28 mouse cellular contexts compared by ENCODE assay signal in the genomic region with DNA sequence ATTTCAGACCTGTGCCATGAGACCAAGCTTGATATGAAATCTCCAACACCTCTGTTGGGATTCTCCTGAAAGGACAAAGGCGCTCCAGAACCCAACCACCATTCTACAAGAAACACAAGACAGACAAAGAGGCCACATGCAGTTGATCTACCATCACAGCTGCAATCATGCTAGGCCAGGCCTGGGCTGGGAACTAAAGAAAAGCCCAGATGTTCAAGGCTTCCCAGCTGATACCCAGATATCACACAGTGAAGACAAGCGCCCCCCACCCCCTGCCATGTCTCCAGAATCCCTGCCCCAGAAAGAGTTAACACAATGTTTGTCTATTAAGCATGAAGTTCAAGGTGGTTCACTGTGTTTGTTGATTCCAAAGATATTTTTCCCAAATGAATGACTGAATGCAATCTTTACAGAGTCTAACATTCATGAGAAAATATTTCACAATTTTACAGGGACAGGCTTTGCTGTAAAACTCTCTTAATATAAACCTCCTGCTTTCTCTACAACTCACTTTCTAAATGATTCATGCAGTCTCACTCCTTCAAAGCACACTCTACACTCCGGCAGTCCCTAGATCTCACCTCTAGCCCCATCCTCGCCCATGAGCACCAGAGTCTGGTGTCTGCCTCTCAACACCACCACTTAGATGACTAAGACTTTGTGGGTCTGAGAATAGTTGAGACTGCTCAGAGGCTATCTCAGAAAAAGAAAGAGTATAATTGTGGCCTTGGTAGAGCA. TPM values are rescaled to one million over a fixed set of nuclear protein-coding genes. Genes with fewer than 3 reads are reported as not detected.
A peak's percentile ranks its signal among the peaks of the same experiment; 100 is the strongest.
DNase-seq lines count a peak whose midpoint lies in the region; ATAC-seq and TF ChIP-seq lines count a peak whose summit lies in the region.
"Had no signal": no experiment of that assay in that cellular context is flagged by ENCODE, and none has a peak within 500 bp of the region (broad histone marks: within the 10 kb centered on the region; RNA-seq: fewer than 3 reads in every experiment).

No protein-coding gene starts in this region.

- peaks cover 0 to 5% of the 10 kb centered on the region in 2 experiments; a peak in 3 of 4 replicates for H3K4me1 ChIP-seq in MEL (ENCODE audit: control insufficient read depth in 1 of 2, insufficient read depth in 2 of 2, low read length in 2 of 2)
- H3K4me1 ChIP-seq in liver, embryonic 14.5 days (replicated peaks; ENCODE audit: control insufficient read depth in 2 of 2, insufficient read depth in 2 of 2, low read length in 1 of 2) = peaks cover 30 to 47% of the 10 kb centered on the region in 2 experiments
- no peaks in the 10 kb centered on the region for H3K4me1 ChIP-seq in forebrain, embryonic 15.5 days
- H3K4me1 ChIP-seq: embryonic facial prominence, embryonic 10.5 days; embryonic facial prominence, embryonic 15.5 days; forebrain, embryonic 13.5 days; hindbrain, embryonic 10.5 days; intestine, embryonic 15.5 days; limb, embryonic 10.5 days; midbrain, embryonic 13.5 days; neural tube, embryonic 13.5 days had no signal

- no peak overlapping the region for H3K4me3 ChIP-seq in MEL (ENCODE audit: control insufficient read depth in 1 of 2, insufficient read depth in 1 of 2, low read depth in 2 of 2, low read length in 2 of 2)
- H3K4me3 ChIP-seq in liver, embryonic 14.5 days (ENCODE audit: insufficient read depth in 1 of 2, low read depth in 2 of 2, low read length in 2 of 2) = no peak overlapping the region
- H3K4me3 ChIP-seq in forebrain, embryonic 15.5 days = no peak overlapping the region
- H3K4me3 ChIP-seq: embryonic facial prominence, embryonic 10.5 days; embryonic facial prominence, embryonic 15.5 days; forebrain, embryonic 13.5 days; heart, adult 2 months; heart, embryonic 13.5 days; hindbrain, embryonic 10.5 days; intestine, embryonic 15.5 days; limb, embryonic 10.5 days; limb, embryonic 15.5 days; midbrain, embryonic 13.5 days; neural tube, embryonic 13.5 days had no signal

- no peak overlapping the region for H3K27ac ChIP-seq in MEL (ENCODE audit: control insufficient read depth, low read depth, low read length)
- H3K27ac ChIP-seq in liver, embryonic 14.5 days = peak overlapping the region; percentile 16
- no peak overlapping the region for H3K27ac ChIP-seq in forebrain, embryonic 15.5 days (replicated peaks)
- H3K27ac ChIP-seq: embryonic facial prominence, embryonic 10.5 days; embryonic facial prominence, embryonic 15.5 days; forebrain, embryonic 13.5 days; heart, adult 2 months; heart, embryonic 13.5 days; hindbrain, embryonic 10.5 days; intestine, embryonic 15.5 days; limb, embryonic 10.5 days; limb, embryonic 15.5 days; midbrain, embryonic 13.5 days; neural tube, embryonic 13.5 days had no signal

- peak; percentile 78 for ATAC-seq in liver, embryonic 14.5 days (ENCODE audit: insufficient read depth)
- no peak for ATAC-seq in forebrain, embryonic 15.5 days (replicated peaks)
- ATAC-seq: forebrain, embryonic 13.5 days; hindbrain, embryonic 16.5 days; intestine, embryonic 15.5 days; midbrain, embryonic 13.5 days had no signal

- TF ChIP-seq EP300 in MEL (IDR thresholded peaks at IDR 0.05; ENCODE audit: low read depth in 1 of 2, low read length in 2 of 2) = no peak
- peak; percentile 64 for TF ChIP-seq EP300 in liver, embryonic 14.5 days (IDR thresholded peaks at IDR 0.05; ENCODE audit: low read depth)

- no peaks in the 10 kb centered on the region for H3K9me3 ChIP-seq in MEL (replicated peaks; ENCODE audit: insufficient read depth, low read length)
- H3K9me3 ChIP-seq in liver, embryonic 14.5 days (ENCODE audit: control insufficient read depth, low read length) = no peaks in the 10 kb centered on the region
- no peaks in the 10 kb centered on the region for H3K9me3 ChIP-seq in forebrain, embryonic 15.5 days
- H3K9me3 ChIP-seq: embryonic facial prominence, embryonic 10.5 days; embryonic facial prominence, embryonic 15.5 days; forebrain, embryonic 13.5 days; heart, embryonic 13.5 days; hindbrain, embryonic 10.5 days; intestine, embryonic 15.5 days; limb, embryonic 10.5 days; limb, embryonic 15.5 days; midbrain, embryonic 13.5 days; neural tube, embryonic 13.5 days had no signal

- H3K9ac ChIP-seq in MEL (ENCODE audit: control insufficient read depth, low read depth, low read length, poor library complexity, severe bottlenecking) = no peak overlapping the region
- no peak overlapping the region; the same call in 1 of the 2 replicates for H3K9ac ChIP-seq in liver, embryonic 14.5 days (replicated peaks)
- no peak overlapping the region for H3K9ac ChIP-seq in forebrain, embryonic 15.5 days (replicated peaks)
- H3K9ac ChIP-seq: embryonic facial prominence, embryonic 15.5 days; forebrain, embryonic 13.5 days; heart, embryonic 13.5 days; intestine, embryonic 15.5 days; limb, embryonic 15.5 days; midbrain, embryonic 13.5 days; neural tube, embryonic 13.5 days had no signal

- TF ChIP-seq CTCF in MEL (IDR thresholded peaks at IDR 0.05 in 2 of 3, conservative IDR thresholded peaks at IDR 0.05 in 1 of 3; ENCODE audit: control insufficient read depth in 1 of 3, insufficient read depth in 1 of 3, low read depth in 2 of 3, low read length in 3 of 3, poor library complexity in 1 of 3, severe bottlenecking in 1 of 3) = no peak
- no peak for TF ChIP-seq CTCF in liver, embryonic 14.5 days (IDR thresholded peaks at IDR 0.05; ENCODE audit: low read depth)

- peaks cover 0 to 4% of the 10 kb centered on the region in 2 experiments; a peak in 3 of 4 replicates for H3K36me3 ChIP-seq in MEL (ENCODE audit: control insufficient read depth in 1 of 2, insufficient read depth in 2 of 2, low read length in 2 of 2)
- no peaks in the 10 kb centered on the region; the same call in 1 of the 2 replicates for H3K36me3 ChIP-seq in liver, embryonic 14.5 days (replicated peaks; ENCODE audit: control insufficient read depth, insufficient read depth, low read depth)
- no peaks in the 10 kb centered on the region for H3K36me3 ChIP-seq in forebrain, embryonic 15.5 days
- H3K36me3 ChIP-seq: embryonic facial prominence, embryonic 10.5 days; hindbrain, embryonic 10.5 days; intestine, embryonic 15.5 days; limb, embryonic 10.5 days; midbrain, embryonic 13.5 days had no signal

- no peak for DNase-seq in MEL (ENCODE audit: low read depth, low spot score)
- peak; percentile 61 for DNase-seq in liver
- DNase-seq in liver, embryonic 14.5 days (ENCODE audit: low read depth in 3 of 3, low spot score in 3 of 3) = no peak
- no peak for DNase-seq in frontal cortex, postnatal 36 days (ENCODE audit: low spot score in 2 of 2)
- no peak for DNase-seq in adrenal gland, postnatal 4 days (ENCODE audit: low spot score in 2 of 2)
- no peak for DNase-seq in kidney, postnatal 25 days
- DNase-seq: adrenal gland, postnatal 25 days; cerebellum, adult 2 months; cerebellum, postnatal 25 days; gastrocnemius, postnatal 36 days; heart, adult 2 months; heart, postnatal 10 days; kidney, adult 2 months; kidney, postnatal 4 days; lung, postnatal 4 days; thymus, postnatal 4 days had no signal

- no peak for TF ChIP-seq POLR2A in MEL (IDR thresholded peaks at IDR 0.05; ENCODE audit: control insufficient read depth in 1 of 2, insufficient read depth in 1 of 2, low read depth in 1 of 2, low read length in 2 of 2, poor library complexity in 1 of 2)

- WGBS in liver, embryonic 14.5 days (ENCODE audit: insufficient replicate concordance) = 48% methylated on average over 4 of the region's 4 CpGs
- 94% methylated on average over 4 of the region's 4 CpGs for WGBS in forebrain, embryonic 15.5 days

- no peaks in the 10 kb centered on the region for H3K27me3 ChIP-seq in MEL (ENCODE audit: control insufficient read depth in 1 of 2, insufficient read depth in 2 of 2, low read length in 2 of 2)
- no peaks in the 10 kb centered on the region for H3K27me3 ChIP-seq in liver, embryonic 14.5 days (ENCODE audit: control insufficient read depth, insufficient read depth, low read length)
- no peaks in the 10 kb centered on the region for H3K27me3 ChIP-seq in forebrain, embryonic 15.5 days
- H3K27me3 ChIP-seq: embryonic facial prominence, embryonic 15.5 days; forebrain, embryonic 13.5 days; heart, embryonic 13.5 days; intestine, embryonic 15.5 days; limb, embryonic 15.5 days; midbrain, embryonic 13.5 days; neural tube, embryonic 13.5 days had no signal

- no peaks in the 10 kb centered on the region for H3K79me2 ChIP-seq in MEL (ENCODE audit: control insufficient read depth, insufficient read depth, low read length, poor library complexity)

- TF ChIP-seq RAD21 in MEL (IDR thresholded peaks at IDR 0.05; ENCODE audit: low read depth, low read length) = no peak

- H3K4me2 ChIP-seq in liver, embryonic 14.5 days (ENCODE audit: low read depth) = peak overlapping the region; percentile 48
- H3K4me2 ChIP-seq in forebrain, embryonic 15.5 days (replicated peaks) = no peak overlapping the region
- H3K4me2 ChIP-seq: embryonic facial prominence, embryonic 15.5 days; forebrain, embryonic 13.5 days; heart, embryonic 13.5 days; intestine, embryonic 15.5 days; limb, embryonic 15.5 days; midbrain, embryonic 13.5 days; neural tube, embryonic 13.5 days had no signal

TF ChIP-seq in MEL, 35 proteins besides CTCF, POLR2A, EP300 and RAD21:
- TF ChIP-seq CHD2 (IDR thresholded peaks at IDR 0.05; ENCODE audit: low read length) (no peak), SIN3A (IDR thresholded peaks at IDR 0.05; ENCODE audit: low read length) (0 out of 2 replicates have a peak, but pooled peaks have one; percentile 26)

RNA-seq across cellular contexts. Expression of gene Stat3, which starts 18.3 kb away (rescaled TPM):
- 25.7 and 31.1 TPM in 2 replicates for total RNA-seq in MEL (2012; rRNA removed)
- 100 to 1,000 TPM in 1 of 2 experiments, 10 to 100 TPM in 1; 64.7 to 249 TPM for polyA plus RNA-seq in MEL (2012; ENCODE audit: insufficient read depth in 1 of 2, insufficient read length in 2 of 2, low read depth in 1 of 2, low replicate concordance in 2 of 2, missing spikeins in 1 of 2)
- polyA plus RNA-seq in liver, embryonic 14.5 days (2012; rRNA removed) = 15.0 and 17.7 TPM in 2 replicates
- polyA plus RNA-seq in liver, embryonic 14.5 days (2014; fragmentation: Nextera tagmentation; extraction: Ambion mirVana) = 27.2 and 27.4 TPM in 2 replicates
- 10 to 100 TPM; 72.8 to 74.9 TPM for total RNA-seq in adrenal gland, postnatal 4 days (2021)
- 31.1 and 32.3 TPM in 2 replicates for polyA plus RNA-seq in forebrain, embryonic 15.5 days (2015; fragmentation: Nextera tagmentation; extraction: Ambion mirVana)

RNA-seq across cellular contexts. Expression of gene Cavin1, which starts 49.6 kb away (rescaled TPM):
- 2.9 and 3.4 TPM in 2 replicates for total RNA-seq in MEL (2012; rRNA removed)
- 1 to 10 TPM in 1 of 2 experiments, not detected in 1; 9.0 TPM for polyA plus RNA-seq in MEL (2012; ENCODE audit: insufficient read depth in 1 of 2, insufficient read length in 2 of 2, low read depth in 1 of 2, low replicate concordance in 2 of 2, missing spikeins in 1 of 2)
- polyA plus RNA-seq in liver, embryonic 14.5 days (2012; rRNA removed) = 5.0 and 7.0 TPM in 2 replicates
- polyA plus RNA-seq in liver, embryonic 14.5 days (2014; fragmentation: Nextera tagmentation; extraction: Ambion mirVana) = 8.1 and 8.7 TPM in 2 replicates
- 100 to 1,000 TPM; 294 to 319 TPM for total RNA-seq in adrenal gland, postnatal 4 days (2021)
- polyA plus RNA-seq in forebrain, embryonic 15.5 days (2015; fragmentation: Nextera tagmentation; extraction: Ambion mirVana) = 29.4 and 30.1 TPM in 2 replicates
